In the genomic region with DNA sequence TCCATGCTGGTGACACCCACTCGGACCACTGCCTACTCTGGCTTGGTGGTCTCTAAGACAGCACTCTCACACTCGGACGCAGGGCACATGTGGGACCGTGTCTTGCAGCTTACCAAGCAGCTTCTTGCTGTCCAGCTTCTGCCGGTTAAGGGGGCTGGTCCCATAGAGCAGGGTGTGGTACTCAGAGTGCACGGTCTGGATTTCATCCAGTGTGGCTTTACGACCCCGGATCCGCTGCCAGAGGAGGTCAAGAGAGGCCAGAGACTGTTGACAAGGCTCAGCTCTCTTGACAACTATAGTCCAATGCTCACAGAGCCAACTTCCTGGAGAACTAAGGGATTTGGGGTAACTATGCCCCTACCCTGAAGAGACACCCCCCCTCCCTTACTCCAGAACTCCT, we compare ENCODE assay signal across 17 mouse cellular contexts. TPM values are rescaled to one million over a fixed set of nuclear protein-coding genes. Genes with fewer than 3 reads are reported as not detected.
A peak's percentile ranks its signal among the peaks of the same experiment; 100 is the strongest.
DNase-seq lines count a peak whose midpoint lies in the region; ATAC-seq and TF ChIP-seq lines count a peak whose summit lies in the region.
"Had no signal": no experiment of that assay in that cellular context is flagged by ENCODE, and none has a peak within 500 bp of the region (broad histone marks: within the 10 kb centered on the region; RNA-seq: fewer than 3 reads in every experiment).

No protein-coding gene starts in this region.

- H3K9me3 ChIP-seq in kidney, embryonic 16.5 days (ENCODE audit: low read length), result no peaks in the 10 kb centered on the region
- H3K9me3 ChIP-seq in stomach, postnatal 0 days (ENCODE audit: control insufficient read depth, low read length), result no peaks in the 10 kb centered on the region
- H3K9me3 ChIP-seq: embryonic facial prominence, embryonic 10.5 days; heart, embryonic 13.5 days; hindbrain, embryonic 15.5 days had no signal

- H3K27ac ChIP-seq in kidney, adult 2 months (ENCODE audit: insufficient read depth, low read depth, low read length), result no peak overlapping the region
- H3K27ac ChIP-seq in kidney, embryonic 16.5 days (ENCODE audit: low read length), result no peak overlapping the region
- no peak overlapping the region for H3K27ac ChIP-seq in stomach, postnatal 0 days (replicated peaks)
- H3K27ac ChIP-seq: embryonic facial prominence, embryonic 10.5 days; heart, embryonic 13.5 days; hindbrain, embryonic 15.5 days had no signal

- 57% methylated on average over 9 of the region's 9 CpGs for WGBS in kidney, adult 2 months
- WGBS in kidney, embryonic 16.5 days, result 34% methylated on average over 9 of the region's 9 CpGs
- 52% methylated on average over 9 of the region's 9 CpGs for WGBS in stomach, postnatal 0 days

- DNase-seq in cerebellum, adult 9-11 months, result peak; percentile 23
- DNase-seq in cerebellum, postnatal 14 days, result no peak
- peak; percentile 20 for DNase-seq in kidney, adult 2 months
- DNase-seq in testis, postnatal 10 days (ENCODE audit: low spot score), result peak; percentile 47
- no peak for DNase-seq in testis, postnatal 14 days (ENCODE audit: low spot score)
- peak; percentile 11 for DNase-seq in stomach, postnatal 0 days (ENCODE audit: low spot score)
- DNase-seq: adrenal gland, postnatal 14 days; gastrocnemius, postnatal 14 days; heart, postnatal 36 days had no signal

- no peak overlapping the region for H3K4me2 ChIP-seq in kidney, embryonic 16.5 days (replicated peaks; ENCODE audit: low read depth, low read length)
- no peak overlapping the region for H3K4me2 ChIP-seq in stomach, postnatal 0 days (replicated peaks; ENCODE audit: low read depth)
- H3K4me2 ChIP-seq: heart, embryonic 13.5 days; hindbrain, embryonic 15.5 days had no signal

- H3K4me1 ChIP-seq in kidney, adult 2 months (ENCODE audit: control insufficient read depth, insufficient read depth, low read length), result no peaks in the 10 kb centered on the region
- H3K4me1 ChIP-seq in kidney, embryonic 16.5 days (ENCODE audit: insufficient read depth, low read length), result no peaks in the 10 kb centered on the region
- no peaks in the 10 kb centered on the region for H3K4me1 ChIP-seq in stomach, postnatal 0 days (replicated peaks; ENCODE audit: control insufficient read depth, insufficient read depth)
- H3K4me1 ChIP-seq: hindbrain, embryonic 15.5 days had no signal

- ATAC-seq in kidney, embryonic 16.5 days (ENCODE audit: low FRiP score, low TSS enrichment), result no peak
- ATAC-seq in stomach, postnatal 0 days (ENCODE audit: low FRiP score, low TSS enrichment), result no peak
- ATAC-seq: activated CD4-positive, CD25-positive, alpha-beta regulatory T cell, adult 4 months; forebrain, embryonic 14.5 days; Patski had no signal

- H3K4me3 ChIP-seq in kidney, adult 2 months (ENCODE audit: insufficient read depth, low read depth, low read length), result no peak overlapping the region
- no peak overlapping the region for H3K4me3 ChIP-seq in kidney, embryonic 16.5 days (ENCODE audit: low read length)
- no peak overlapping the region for H3K4me3 ChIP-seq in stomach, postnatal 0 days (ENCODE audit: low read depth, low read length)
- H3K4me3 ChIP-seq: embryonic facial prominence, embryonic 10.5 days; heart, embryonic 13.5 days; hindbrain, embryonic 15.5 days had no signal

- no peaks in the 10 kb centered on the region; the same call in 1 of the 2 replicates for H3K36me3 ChIP-seq in kidney, adult 2 months (ENCODE audit: control insufficient read depth, insufficient read depth, low read length)
- peaks cover 56% of the 10 kb centered on the region for H3K36me3 ChIP-seq in kidney, embryonic 16.5 days (ENCODE audit: insufficient read depth, low read length)
- peaks cover 51% of the 10 kb centered on the region for H3K36me3 ChIP-seq in stomach, postnatal 0 days (ENCODE audit: control insufficient read depth, insufficient read depth, low read length)

- no peaks in the 10 kb centered on the region for H3K27me3 ChIP-seq in kidney, adult 2 months (replicated peaks; ENCODE audit: control insufficient read depth, insufficient read depth, low read length)
- H3K27me3 ChIP-seq in kidney, embryonic 16.5 days (ENCODE audit: insufficient read depth, low read length), result no peaks in the 10 kb centered on the region
- H3K27me3 ChIP-seq in stomach, postnatal 0 days (ENCODE audit: control insufficient read depth, insufficient read depth, low read length), result no peaks in the 10 kb centered on the region
- H3K27me3 ChIP-seq: CH12.LX; heart, embryonic 13.5 days; hindbrain, embryonic 15.5 days; Patski had no signal

- H3K9ac ChIP-seq in kidney, embryonic 16.5 days (replicated peaks; ENCODE audit: low read length), result no peak overlapping the region
- H3K9ac ChIP-seq in stomach, postnatal 0 days (ENCODE audit: low read length), result no peak overlapping the region
- H3K9ac ChIP-seq: heart, embryonic 13.5 days; hindbrain, embryonic 15.5 days had no signal

- TF ChIP-seq POLR2A in kidney, adult 2 months (IDR thresholded peaks at IDR 0.05; ENCODE audit: low read depth, low read length), result no peak

- TF ChIP-seq CTCF in kidney, adult 2 months (conservative IDR thresholded peaks at IDR 0.05; ENCODE audit: insufficient read depth, insufficient read length, low read depth, low read length), result no peak
- no peak for TF ChIP-seq CTCF in stomach, postnatal 0 days (IDR thresholded peaks at IDR 0.05; ENCODE audit: low read depth)

- TF ChIP-seq EP300 in stomach, postnatal 0 days (optimal IDR thresholded peaks at IDR 0.05), result no peak

RNA-seq across cellular contexts. Expression of a gene that starts 10.4 kb away (rescaled TPM):
- 127 and 138 TPM in 2 replicates for polyA plus RNA-seq in kidney, adult 2 months (2012; rRNA removed)
- polyA plus RNA-seq in kidney, embryonic 16.5 days (2015; fragmentation: Nextera tagmentation; extraction: Ambion mirVana), result 46.0 and 49.9 TPM in 2 replicates
- 19.2 and 19.4 TPM in 2 replicates for polyA plus RNA-seq in stomach, postnatal 0 days (2015; fragmentation: Nextera tagmentation; extraction: Ambion mirVana)

RNA-seq across cellular contexts. Expression of a gene that starts 14.8 kb away (rescaled TPM):
- polyA plus RNA-seq in kidney, adult 2 months (2012; rRNA removed), result 33.0 and 39.6 TPM in 2 replicates
- 90.2 and 108 TPM in 2 replicates for polyA plus RNA-seq in kidney, embryonic 16.5 days (2015; fragmentation: Nextera tagmentation; extraction: Ambion mirVana)
- 70.0 and 99.4 TPM in 2 replicates for polyA plus RNA-seq in stomach, postnatal 0 days (2015; fragmentation: Nextera tagmentation; extraction: Ambion mirVana)

RNA-seq across cellular contexts. Expression of a gene that starts 30.1 kb away (rescaled TPM):
- polyA plus RNA-seq in kidney, adult 2 months (2012; rRNA removed), result 69.2 TPM in 2 replicates
- polyA plus RNA-seq in kidney, embryonic 16.5 days (2015; fragmentation: Nextera tagmentation; extraction: Ambion mirVana), result 51.5 and 59.8 TPM in 2 replicates
- 33.8 and 43.3 TPM in 2 replicates for polyA plus RNA-seq in stomach, postnatal 0 days (2015; fragmentation: Nextera tagmentation; extraction: Ambion mirVana)

RNA-seq across cellular contexts. Expression of a gene that starts 43.7 kb away (rescaled TPM):
- polyA plus RNA-seq in kidney, adult 2 months (2012; rRNA removed), result 17.7 and 18.3 TPM in 2 replicates
- 42.7 and 43.1 TPM in 2 replicates for polyA plus RNA-seq in kidney, embryonic 16.5 days (2015; fragmentation: Nextera tagmentation; extraction: Ambion mirVana)
- polyA plus RNA-seq in stomach, postnatal 0 days (2015; fragmentation: Nextera tagmentation; extraction: Ambion mirVana), result 13.8 and 14.5 TPM in 2 replicates

RNA-seq across cellular contexts. Expression of a gene that starts 48.8 kb away (rescaled TPM):
- 0.41 and 0.81 TPM in 2 replicates for polyA plus RNA-seq in kidney, adult 2 months (2012; rRNA removed)
- 21.2 and 24.6 TPM in 2 replicates for polyA plus RNA-seq in kidney, embryonic 16.5 days (2015; fragmentation: Nextera tagmentation; extraction: Ambion mirVana)
- 2.2 and 2.7 TPM in 2 replicates for polyA plus RNA-seq in stomach, postnatal 0 days (2015; fragmentation: Nextera tagmentation; extraction: Ambion mirVana)

Comparison
In these comparisons a context has a peak if more than half of its experiments do, and no peak if none do; other contexts are left out.
1. DNase-seq: peak in cerebellum, adult 9-11 months (single experiment), kidney, adult 2 months (single experiment), testis, postnatal 10 days (single experiment) and stomach, postnatal 0 days (single experiment); none in cerebellum, postnatal 14 days (0 of 2) and testis, postnatal 14 days (single experiment).